Mouse (Mus musculus): ENCODE measurements around the gene Gsto2. TPM values are rescaled to one million over a fixed set of nuclear protein-coding genes. Genes with fewer than 3 reads are reported as not detected.

Gene Gsto2
- not detected in 2 replicates for polyA plus RNA-seq (2012)

GRCm38 (mm10) chr19:47865353-47865947 lies at the start of gene Gsto2:
Gsto2 (plus strand) TSS chr19:47865534.
- no peak for TF ChIP-seq GATA1 (IDR thresholded peaks at IDR 0.05; ENCODE audit: low read length)

- no peak for TF ChIP-seq GATA1 (IDR thresholded peaks at IDR 0.05; ENCODE audit: low read length)
Observed at GRCm38 (mm10) chr19:47817692-47818091, 47.6 kb upstream of the Gsto2 start.

- no peak for TF ChIP-seq GATA1 (IDR thresholded peaks at IDR 0.05; ENCODE audit: low read length)
Observed at GRCm38 (mm10) chr19:47820832-47821493, 44.4 kb upstream of the Gsto2 start.

DNA sequence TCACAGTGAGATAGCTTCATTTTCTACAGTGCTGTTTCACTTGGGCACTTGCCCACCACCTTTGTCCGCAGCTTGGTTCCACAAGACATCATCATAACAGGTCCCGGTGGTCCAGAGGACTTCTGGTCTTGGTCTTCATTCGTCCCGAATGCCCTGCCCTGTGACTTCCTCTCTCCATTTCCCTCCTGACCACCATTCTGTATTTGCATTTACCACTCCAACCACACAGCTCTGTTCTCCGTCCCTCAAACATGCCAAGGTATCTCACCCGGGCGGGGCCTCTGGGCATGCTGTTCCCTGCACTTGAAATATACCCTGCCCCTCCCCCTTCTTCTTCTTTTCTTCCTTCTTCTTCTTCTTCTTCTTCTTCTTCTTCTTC lies 43.9 kb upstream of the Gsto2 start:
- TF ChIP-seq GATA1 (IDR thresholded peaks at IDR 0.05; ENCODE audit: low read length), result no peak

DNA sequence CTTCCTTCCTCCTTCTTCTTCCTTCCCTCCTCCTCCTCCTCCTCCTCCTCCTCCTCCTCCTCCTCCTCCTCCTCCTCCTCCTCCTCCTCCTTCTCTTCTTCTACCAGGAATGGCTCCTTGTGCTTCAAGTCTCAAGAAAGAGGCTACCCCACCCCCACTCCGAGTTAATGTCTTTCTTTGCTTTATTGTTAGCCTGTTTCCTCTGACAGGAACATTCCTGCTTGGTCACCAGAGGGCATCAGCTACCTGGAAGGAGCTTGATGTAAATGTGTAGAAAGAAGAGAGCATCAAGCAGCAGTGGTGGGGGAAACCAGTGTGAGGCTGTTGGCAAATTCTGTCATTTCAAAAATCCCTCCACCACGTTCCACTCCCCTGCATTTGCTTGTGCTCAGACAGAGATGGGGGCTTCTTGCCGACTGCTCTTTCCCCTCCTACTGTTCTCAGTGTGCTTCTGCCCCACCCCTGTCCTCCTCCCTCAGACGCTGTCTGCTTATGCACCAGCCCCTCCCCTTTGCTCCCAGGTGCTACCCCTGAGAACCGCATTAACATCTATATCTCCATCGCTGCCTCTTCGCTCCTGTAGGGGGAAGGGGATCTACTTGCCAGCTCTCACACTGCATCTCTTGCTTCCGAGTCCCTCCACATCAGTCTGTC lies 43.1 kb upstream of the Gsto2 start:
- TF ChIP-seq GATA1 (IDR thresholded peaks at IDR 0.05; ENCODE audit: low read length), result no peak

DNA sequence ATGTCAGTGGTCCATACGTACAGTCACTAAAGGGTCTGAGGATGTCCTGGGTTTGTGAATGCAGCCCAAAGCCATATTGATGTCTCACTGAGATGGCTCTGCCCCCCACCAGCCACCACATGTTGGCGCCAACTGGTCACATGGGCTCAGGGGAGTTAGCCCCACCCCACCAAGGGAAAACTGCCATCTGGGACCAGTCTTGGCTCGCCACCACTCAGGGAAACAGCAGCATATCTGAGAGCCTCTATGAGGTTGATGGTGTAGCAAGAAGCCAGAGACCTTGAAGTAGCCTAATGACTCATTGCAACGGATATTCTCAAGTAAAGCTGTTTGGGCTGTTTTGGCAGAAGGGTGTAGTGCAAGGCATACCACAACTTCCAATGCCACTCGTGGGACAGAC lies 41.3 kb upstream of the Gsto2 start:
- no peak for TF ChIP-seq GATA1 (IDR thresholded peaks at IDR 0.05; ENCODE audit: low read length)

GRCm38 (mm10) chr19:47829913-47830450 lies 35.4 kb upstream of the Gsto2 start:
- no peak for TF ChIP-seq GATA1 (IDR thresholded peaks at IDR 0.05; ENCODE audit: low read length)

DNA sequence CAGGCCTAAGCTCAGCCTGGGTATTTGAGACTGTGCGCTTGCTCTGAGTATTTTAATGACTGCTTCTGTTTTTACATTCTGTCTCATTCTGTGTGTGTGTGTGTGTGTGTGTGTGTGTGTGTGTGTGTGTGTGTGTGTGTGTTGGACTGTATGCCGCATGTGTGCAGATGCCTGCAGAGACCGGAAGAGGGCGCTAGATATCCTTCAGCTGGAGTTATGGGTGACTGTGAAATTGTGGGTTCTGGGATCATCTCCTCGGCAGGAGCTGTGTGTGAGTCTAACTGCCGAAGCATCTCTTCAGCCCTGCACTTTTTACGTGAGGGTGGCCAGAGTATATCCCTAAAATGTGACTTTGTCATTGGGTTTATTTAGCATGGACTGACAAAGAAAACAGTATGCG lies 34.2 kb upstream of the Gsto2 start:
- TF ChIP-seq GATA1 (IDR thresholded peaks at IDR 0.05; ENCODE audit: low read length), result no peak

DNA sequence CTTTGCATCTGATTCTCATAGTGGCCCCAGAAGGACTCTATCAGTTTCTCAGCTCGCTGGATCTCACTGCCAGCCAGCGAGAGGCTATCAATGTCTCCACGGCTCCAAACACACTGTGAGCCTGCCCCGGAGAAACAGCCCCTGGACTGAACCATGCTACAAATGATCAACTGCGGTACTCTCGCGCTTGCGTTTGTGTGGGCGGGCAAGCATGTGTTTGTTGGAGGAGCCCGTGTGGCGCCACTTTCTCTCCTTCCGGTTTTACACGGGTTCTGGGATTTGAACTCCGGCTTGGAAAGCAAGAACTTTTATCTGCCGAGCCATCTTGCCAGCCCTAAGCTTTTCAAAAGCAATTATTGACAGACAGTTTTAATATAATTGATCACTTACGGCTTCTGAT lies 33.0 kb upstream of the Gsto2 start:
- TF ChIP-seq GATA1 (IDR thresholded peaks at IDR 0.05; ENCODE audit: low read length), result no peak

GRCm38 (mm10) chr19:47834614-47835013 lies 30.7 kb upstream of the Gsto2 start:
- TF ChIP-seq GATA1 (IDR thresholded peaks at IDR 0.05; ENCODE audit: low read length), result no peak

DNA sequence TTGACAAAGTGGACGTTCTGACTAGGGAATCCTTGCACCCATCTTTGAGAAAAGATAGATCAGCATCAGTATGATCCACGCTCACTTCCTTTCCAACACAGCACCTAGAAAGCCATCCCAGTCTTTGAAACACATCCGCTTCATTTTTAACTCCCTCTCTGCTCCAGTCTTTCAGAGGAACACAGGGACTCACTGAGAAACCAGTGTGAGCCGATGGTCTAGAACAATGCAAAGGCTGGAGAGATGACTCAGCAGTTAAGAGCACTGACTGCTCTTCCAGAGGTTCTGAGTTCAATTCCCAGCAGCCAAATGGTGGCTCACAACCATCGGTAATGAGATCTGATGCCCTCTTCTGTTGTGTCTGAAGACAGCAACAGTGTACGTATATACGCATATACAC lies 29.6 kb upstream of the Gsto2 start:
- no peak for TF ChIP-seq GATA1 (IDR thresholded peaks at IDR 0.05; ENCODE audit: low read length)

- no peak for TF ChIP-seq GATA1 (IDR thresholded peaks at IDR 0.05; ENCODE audit: low read length)
Observed at GRCm38 (mm10) chr19:47836701-47837526, 28.4 kb upstream of the Gsto2 start.

- TF ChIP-seq GATA1 (IDR thresholded peaks at IDR 0.05; ENCODE audit: low read length), result no peak
Observed at GRCm38 (mm10) chr19:47837527-47837901, 27.8 kb upstream of the Gsto2 start.

DNA sequence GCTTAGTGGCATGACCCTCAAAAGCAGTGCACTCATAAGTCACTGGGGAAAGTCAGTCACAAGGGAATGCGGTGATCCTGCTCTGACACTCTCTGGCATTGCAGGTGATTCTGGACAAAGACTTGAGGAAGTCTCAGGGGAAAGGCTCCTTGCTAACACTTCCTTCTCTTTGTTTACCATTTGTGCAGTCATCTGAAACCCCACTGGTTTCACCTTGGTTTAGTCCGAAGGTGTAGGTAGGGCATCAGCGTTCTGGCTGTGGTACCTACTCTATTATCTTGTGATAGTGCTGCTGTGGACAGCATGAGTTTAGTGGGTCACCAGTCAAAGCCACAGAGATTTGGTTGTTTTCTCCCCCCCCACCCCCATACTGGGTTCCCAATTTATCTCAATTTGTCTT lies 15.6 kb upstream of the Gsto2 start:
- TF ChIP-seq GATA1 (IDR thresholded peaks at IDR 0.05; ENCODE audit: low read length), result no peak

DNA sequence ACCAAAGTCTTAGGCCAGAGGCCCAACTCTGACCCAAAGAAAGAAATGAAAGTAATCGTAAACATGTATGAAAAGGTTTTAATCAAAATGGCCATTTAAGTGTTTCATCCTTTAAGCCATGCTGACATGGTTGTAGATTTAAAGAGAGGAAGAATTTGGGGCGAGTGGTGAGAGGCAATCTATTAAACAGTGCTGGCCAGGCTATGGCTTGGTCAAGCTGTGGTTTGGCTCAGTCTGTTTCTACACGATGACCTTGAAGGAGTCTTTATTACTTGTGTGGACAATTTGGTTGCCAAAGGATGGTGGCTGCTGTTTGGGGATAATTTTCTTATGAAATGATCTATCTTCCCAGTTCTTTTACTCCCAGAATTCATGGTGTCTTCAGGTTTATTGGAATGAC lies 12.3 kb upstream of the Gsto2 start:
- no peak for TF ChIP-seq GATA1 (IDR thresholded peaks at IDR 0.05; ENCODE audit: low read length)

Data from G1E-ER4 (cell line).